Comparison of ENCODE assay signal across 20 mouse cellular contexts in the genomic region with DNA sequence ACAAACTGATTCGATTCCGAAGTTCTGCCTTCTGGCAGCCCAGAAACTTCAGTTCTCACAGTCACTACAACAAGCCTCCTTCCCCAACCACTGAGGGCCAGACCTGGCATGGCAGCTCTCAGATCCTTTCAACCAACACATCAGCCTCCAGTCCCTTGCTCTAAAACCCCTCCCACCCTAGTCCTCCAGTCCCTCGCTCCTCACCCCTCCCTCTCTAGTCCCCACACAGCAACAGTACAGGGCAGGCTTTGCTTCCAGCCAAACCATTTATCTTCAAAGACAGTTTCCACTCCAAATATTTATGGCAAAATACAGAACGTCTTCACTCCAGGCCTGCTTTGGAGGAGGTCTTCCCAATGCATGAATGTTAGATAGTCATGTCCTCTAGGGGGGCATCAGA.
DNase-seq lines count a peak whose midpoint lies in the region; ATAC-seq and TF ChIP-seq lines count a peak whose summit lies in the region.
"Had no signal": no experiment of that assay in that cellular context is flagged by ENCODE, and none has a peak within 500 bp of the region (broad histone marks: within the 10 kb centered on the region; RNA-seq: fewer than 3 reads in every experiment).

No protein-coding gene starts in this region.

- no peak for TF ChIP-seq CTCF in lung, embryonic 14.5 days (IDR thresholded peaks at IDR 0.05; ENCODE audit: low read depth)

- WGBS in forebrain, embryonic 11.5 days: 89% methylated on average over 4 of the region's 4 CpGs
- WGBS in forebrain, embryonic 16.5 days: 86% methylated on average over 4 of the region's 4 CpGs
- WGBS in lung, embryonic 14.5 days: 51% methylated on average over 4 of the region's 4 CpGs
- 50% methylated on average over 4 of the region's 4 CpGs for WGBS in intestine, embryonic 15.5 days

- no peak overlapping the region for H3K9ac ChIP-seq in forebrain, embryonic 11.5 days (ENCODE audit: low read length)
- no peak overlapping the region for H3K9ac ChIP-seq in forebrain, embryonic 16.5 days (replicated peaks; ENCODE audit: low read depth, low read length)
- no peak overlapping the region for H3K9ac ChIP-seq in lung, embryonic 14.5 days
- no peak overlapping the region for H3K9ac ChIP-seq in intestine, embryonic 15.5 days
- H3K9ac ChIP-seq: embryonic facial prominence, embryonic 12.5 days; forebrain, embryonic 13.5 days; hindbrain, embryonic 13.5 days had no signal

- H3K4me1 ChIP-seq in forebrain, embryonic 11.5 days (replicated peaks; ENCODE audit: control insufficient read depth, insufficient read depth, low read length): peaks cover 2% of the 10 kb centered on the region; the same call in 1 of the 2 replicates
- peaks cover 4% of the 10 kb centered on the region; the same call in 1 of the 2 replicates for H3K4me1 ChIP-seq in forebrain, embryonic 16.5 days (replicated peaks; ENCODE audit: control insufficient read depth, insufficient read depth, low read length)
- H3K4me1 ChIP-seq in lung, embryonic 14.5 days (ENCODE audit: insufficient read depth): peaks cover 6% of the 10 kb centered on the region; the same call in 1 of the 2 replicates
- peaks cover 18% of the 10 kb centered on the region for H3K4me1 ChIP-seq in intestine, embryonic 15.5 days (replicated peaks)
- H3K4me1 ChIP-seq: embryonic facial prominence, embryonic 12.5 days had no signal

- H3K27me3 ChIP-seq in forebrain, embryonic 11.5 days (ENCODE audit: control insufficient read depth, insufficient read depth, low read length): no peaks in the 10 kb centered on the region
- H3K27me3 ChIP-seq in forebrain, embryonic 16.5 days (replicated peaks; ENCODE audit: control insufficient read depth, insufficient read depth, low read length): no peaks in the 10 kb centered on the region
- no peaks in the 10 kb centered on the region for H3K27me3 ChIP-seq in lung, embryonic 14.5 days (ENCODE audit: insufficient read depth, low read length)
- H3K27me3 ChIP-seq in intestine, embryonic 15.5 days (replicated peaks): no peaks in the 10 kb centered on the region
- H3K27me3 ChIP-seq: embryonic facial prominence, embryonic 12.5 days; forebrain, embryonic 13.5 days had no signal

- H3K4me2 ChIP-seq in forebrain, embryonic 11.5 days (ENCODE audit: low read depth, low read length, severe bottlenecking): no peak overlapping the region
- H3K4me2 ChIP-seq in forebrain, embryonic 16.5 days (ENCODE audit: low read length): no peak overlapping the region
- H3K4me2 ChIP-seq in lung, embryonic 14.5 days: no peak overlapping the region
- no peak overlapping the region for H3K4me2 ChIP-seq in intestine, embryonic 15.5 days (replicated peaks)
- H3K4me2 ChIP-seq: embryonic facial prominence, embryonic 12.5 days; forebrain, embryonic 13.5 days; hindbrain, embryonic 13.5 days had no signal

- H3K9me3 ChIP-seq in forebrain, embryonic 11.5 days (ENCODE audit: control insufficient read depth, low read length): no peaks in the 10 kb centered on the region
- no peaks in the 10 kb centered on the region for H3K9me3 ChIP-seq in forebrain, embryonic 16.5 days (ENCODE audit: control insufficient read depth, low read length)
- no peaks in the 10 kb centered on the region for H3K9me3 ChIP-seq in lung, embryonic 14.5 days (ENCODE audit: low read depth, low read length)
- H3K9me3 ChIP-seq in intestine, embryonic 15.5 days: no peaks in the 10 kb centered on the region
- H3K9me3 ChIP-seq: embryonic facial prominence, embryonic 12.5 days; forebrain, embryonic 13.5 days; heart, embryonic 10.5 days; hindbrain, embryonic 13.5 days had no signal

- H3K4me3 ChIP-seq in forebrain, embryonic 11.5 days (ENCODE audit: low read depth, low read length): no peak overlapping the region
- no peak overlapping the region for H3K4me3 ChIP-seq in forebrain, embryonic 16.5 days (replicated peaks; ENCODE audit: low read length)
- H3K4me3 ChIP-seq in lung, embryonic 14.5 days (ENCODE audit: low read depth, low read length): no peak overlapping the region
- H3K4me3 ChIP-seq in intestine, embryonic 15.5 days (replicated peaks): no peak overlapping the region
- H3K4me3 ChIP-seq: embryonic facial prominence, embryonic 12.5 days; forebrain, embryonic 13.5 days; gastrocnemius, adult 2 months; heart, embryonic 10.5 days; hindbrain, embryonic 13.5 days had no signal

- no peak overlapping the region for H3K27ac ChIP-seq in forebrain, embryonic 11.5 days (ENCODE audit: low read depth, low read length)
- H3K27ac ChIP-seq in forebrain, embryonic 16.5 days (ENCODE audit: low read length): no peak overlapping the region
- no peak overlapping the region for H3K27ac ChIP-seq in lung, embryonic 14.5 days (ENCODE audit: low read depth)
- no peak overlapping the region for H3K27ac ChIP-seq in intestine, embryonic 15.5 days
- H3K27ac ChIP-seq: embryonic facial prominence, embryonic 12.5 days; forebrain, embryonic 13.5 days; gastrocnemius, adult 2 months; heart, embryonic 10.5 days; hindbrain, embryonic 13.5 days had no signal

- H3K36me3 ChIP-seq in forebrain, embryonic 11.5 days (ENCODE audit: control insufficient read depth, insufficient read depth, low read length): no peaks in the 10 kb centered on the region
- no peaks in the 10 kb centered on the region for H3K36me3 ChIP-seq in forebrain, embryonic 16.5 days (ENCODE audit: control insufficient read depth, insufficient read depth)
- H3K36me3 ChIP-seq in lung, embryonic 14.5 days (ENCODE audit: insufficient read depth): no peaks in the 10 kb centered on the region
- no peaks in the 10 kb centered on the region for H3K36me3 ChIP-seq in intestine, embryonic 15.5 days
- H3K36me3 ChIP-seq: embryonic facial prominence, embryonic 12.5 days; heart, embryonic 10.5 days; hindbrain, embryonic 13.5 days had no signal

- peak; percentile 30 for DNase-seq in forebrain, embryonic 11.5 days (ENCODE audit: low spot score)
- peak; percentile 43 for DNase-seq in lung, embryonic 14.5 days
- DNase-seq in lung, postnatal 4 days: no peak
- peak; percentile 7 for DNase-seq in yolk sac, embryonic 10.5 days (ENCODE audit: low spot score)
- no peak for DNase-seq in left cerebral cortex, adult 11 months (ENCODE audit: low spot score)
- DNase-seq: adrenal gland, postnatal 10 days; cerebellum, adult 11 months; cerebellum, adult 8-10 months; cerebellum, postnatal 14 days; embryo, embryonic 11 days; gastrocnemius, adult 2 months; gastrocnemius, postnatal 36 days; heart, adult 18-20 months; heart, postnatal 10 days had no signal

- ATAC-seq in forebrain, embryonic 11.5 days (replicated peaks; ENCODE audit: low FRiP score): no peak
- no peak for ATAC-seq in forebrain, embryonic 16.5 days
- peak; percentile 61; the same call in 1 of the 2 replicates for ATAC-seq in lung, embryonic 14.5 days (ENCODE audit: insufficient read depth)
- peak; percentile 46 for ATAC-seq in intestine, embryonic 15.5 days
- ATAC-seq: forebrain, embryonic 13.5 days had no signal

Comparison
In these comparisons a context has a peak if more than half of its experiments do, and no peak if none do; other contexts are left out.
1. DNase-seq: peak in forebrain, embryonic 11.5 days (single experiment), lung, embryonic 14.5 days (single experiment) and yolk sac, embryonic 10.5 days (single experiment); none in lung, postnatal 4 days (0 of 2) and left cerebral cortex, adult 11 months (single experiment).
2. ATAC-seq: peak in lung, embryonic 14.5 days (single experiment) and intestine, embryonic 15.5 days (single experiment); none in forebrain, embryonic 11.5 days (single experiment) and forebrain, embryonic 16.5 days (single experiment).